Mouse (Mus musculus): ENCODE data around the gene 1700001P01Rik.

DNA sequence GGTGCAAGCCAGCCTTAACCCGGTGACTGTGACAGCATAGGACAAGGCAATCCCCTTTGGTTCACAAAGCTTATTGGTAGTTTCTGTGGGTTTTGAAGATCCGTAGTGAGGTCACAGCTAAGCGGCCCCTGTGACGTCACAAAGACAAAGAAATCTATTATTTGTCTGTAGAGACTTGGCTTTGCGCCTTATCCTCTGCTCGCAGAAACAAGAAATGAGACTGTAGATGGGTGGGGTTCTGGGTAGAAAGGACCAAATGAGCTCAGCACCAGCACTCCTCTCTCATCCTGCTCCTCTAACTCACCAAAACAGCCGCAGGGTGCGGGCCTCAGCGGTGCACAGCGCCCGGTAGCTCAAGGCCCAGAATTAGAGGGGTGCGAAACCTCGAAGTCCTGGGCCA, 532 bp downstream of the 1700001P01Rik start:
- TF ChIP-seq CTCF (IDR thresholded peaks at IDR 0.05; ENCODE audit: borderline replicate concordance, insufficient read depth, low read depth, low read length) (no peak), POLR2A (IDR thresholded peaks at IDR 0.05; ENCODE audit: borderline replicate concordance, insufficient read depth, low read length) (no peak)

All from cerebellum, adult 2 months (tissue).